Mouse (Mus musculus): ENCODE results near the gene Mrps27. TPM values are rescaled to one million over a fixed set of nuclear protein-coding genes. Genes with fewer than 3 reads are reported as not detected.

Gene Mrps27
- total RNA-seq, 2 experiments from 2014 or later = 20.1 to 30.7 TPM

DNA sequence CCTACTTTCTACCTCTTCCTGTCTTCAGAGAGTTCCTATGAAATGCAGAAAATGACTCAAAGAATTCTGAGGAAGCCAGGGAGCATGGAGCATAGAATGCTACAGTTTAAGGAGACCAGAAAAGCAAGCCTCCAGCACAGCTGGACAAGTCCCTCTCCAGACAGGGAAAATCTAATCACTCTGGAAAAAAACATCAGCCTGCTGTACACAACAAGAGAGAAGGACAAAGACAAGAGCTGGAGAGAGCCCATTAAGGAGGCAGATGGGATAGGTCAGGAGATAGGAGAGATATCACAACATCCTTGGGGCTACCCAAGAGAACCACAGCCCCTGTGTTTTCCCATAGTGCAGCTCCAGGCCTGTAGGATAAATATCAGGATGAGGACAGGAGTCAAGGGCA is 92.5 kb downstream of the Mrps27 start:
- no peak for ATAC-seq (replicated peaks; ENCODE audit: poor library complexity)

DNA sequence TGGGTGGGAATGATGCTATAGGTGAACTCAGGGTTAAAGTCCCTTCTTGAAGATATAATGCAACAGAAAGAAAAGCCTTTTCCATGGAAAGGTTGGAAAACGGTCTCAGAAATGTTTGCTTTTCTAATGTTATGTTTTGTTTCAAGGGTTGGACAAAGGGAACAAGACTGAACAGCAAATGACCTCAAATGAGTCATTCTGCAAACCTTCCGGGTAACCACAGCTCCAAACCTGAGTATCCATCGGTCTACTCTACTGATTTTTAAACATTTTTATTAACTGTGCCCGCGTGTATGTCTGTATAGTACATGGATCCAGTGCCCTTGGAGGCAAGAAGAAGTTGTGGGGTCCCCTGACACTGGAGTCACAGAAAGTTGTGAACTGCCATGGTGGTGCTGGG is 94.8 kb downstream of the Mrps27 start:
- no peak for ATAC-seq (replicated peaks; ENCODE audit: poor library complexity)

DNA sequence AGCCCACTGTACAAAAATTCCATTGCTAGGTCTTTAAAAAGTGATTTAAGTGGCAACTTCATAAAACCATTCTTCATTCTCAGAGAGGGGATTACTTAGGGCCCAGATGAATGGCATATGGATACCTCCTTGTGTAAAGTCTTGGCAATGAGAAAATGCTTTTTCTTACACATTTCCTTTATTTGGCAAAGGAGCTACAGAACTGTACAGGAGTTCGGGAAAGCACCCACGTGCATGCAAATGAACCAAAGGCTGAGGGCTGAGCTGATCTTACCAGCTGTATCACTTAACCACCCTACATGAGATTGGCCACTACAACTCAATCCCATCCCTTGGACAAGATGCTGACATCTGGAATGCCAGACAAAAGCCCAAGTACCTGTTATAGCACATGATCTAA is 95.6 kb downstream of the Mrps27 start:
- no peak for ATAC-seq (replicated peaks; ENCODE audit: poor library complexity)

DNA sequence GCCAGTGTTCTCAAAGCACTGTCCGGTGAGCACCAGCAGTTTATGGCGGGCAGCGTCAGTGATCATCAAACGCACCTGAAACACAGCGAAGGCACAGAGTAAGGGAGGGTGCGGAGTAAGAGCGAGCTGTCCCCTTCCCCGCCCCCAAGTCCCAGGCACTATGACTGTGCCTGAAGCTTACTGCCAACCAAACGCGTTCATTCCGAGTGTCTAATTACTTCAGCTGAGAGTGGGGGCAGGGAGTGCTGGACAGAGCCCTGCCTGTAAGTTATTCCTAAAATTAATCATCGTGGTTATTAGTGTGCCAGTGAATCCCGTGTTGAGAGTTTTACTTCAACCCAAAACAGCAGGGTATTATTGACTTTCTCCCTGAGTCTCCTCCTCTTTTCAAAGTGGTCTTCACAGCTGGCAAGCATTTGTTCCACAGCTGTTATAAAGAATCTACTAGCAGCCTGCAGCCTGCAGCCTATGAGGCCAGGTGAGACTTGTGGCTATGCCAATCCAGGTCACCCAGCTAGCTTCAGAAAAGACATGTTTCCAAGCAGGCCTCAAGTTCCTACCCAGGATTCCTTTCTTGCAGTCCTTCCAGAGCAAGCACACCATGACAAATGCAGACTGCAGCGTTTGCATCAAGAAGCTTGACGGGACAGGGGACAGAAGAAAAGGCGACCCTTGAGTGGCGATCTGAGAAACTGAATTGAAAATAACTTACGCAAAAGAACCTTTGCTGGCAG is 97.3 kb downstream of the Mrps27 start:
- no peak for ATAC-seq (replicated peaks; ENCODE audit: poor library complexity)

DNA sequence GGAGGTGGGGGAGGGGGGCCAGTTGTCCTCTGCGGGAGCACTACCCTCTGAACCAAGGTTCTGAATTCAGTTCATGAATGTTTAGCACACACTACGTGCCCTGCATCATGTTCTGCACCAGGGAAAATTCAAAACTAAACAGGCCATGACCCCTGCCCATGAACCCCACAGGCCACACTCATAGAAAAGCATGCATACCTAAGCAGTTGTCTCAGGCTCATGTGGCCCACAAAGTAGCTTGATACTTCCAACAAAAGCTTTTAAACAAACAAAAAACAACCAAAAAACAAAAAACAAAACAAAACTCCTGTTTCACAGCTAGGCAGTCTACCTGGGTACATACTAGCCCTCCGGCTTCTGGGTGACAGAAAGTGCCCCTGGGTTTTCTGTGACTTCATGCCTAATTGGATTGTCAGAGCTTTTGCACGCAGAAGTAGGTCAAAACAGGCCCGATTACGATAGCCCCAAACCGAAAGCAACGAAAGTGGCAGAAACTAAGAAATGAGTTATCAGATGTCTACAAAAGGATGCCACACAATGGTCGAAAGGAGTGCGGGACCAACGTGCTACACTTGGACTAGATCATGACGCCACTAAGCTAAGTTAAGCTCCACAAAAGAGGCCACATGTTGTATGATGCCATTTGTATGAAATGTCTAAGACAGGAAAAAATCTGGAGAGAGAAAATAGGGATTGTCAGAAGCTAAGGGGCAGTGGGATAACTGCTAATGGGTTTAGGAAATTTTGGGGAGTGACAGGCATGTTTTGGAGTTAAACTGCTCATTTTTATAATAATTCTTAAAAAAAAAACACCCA is 98.1 kb downstream of the Mrps27 start:
- ATAC-seq (replicated peaks; ENCODE audit: poor library complexity) = no peak

DNA sequence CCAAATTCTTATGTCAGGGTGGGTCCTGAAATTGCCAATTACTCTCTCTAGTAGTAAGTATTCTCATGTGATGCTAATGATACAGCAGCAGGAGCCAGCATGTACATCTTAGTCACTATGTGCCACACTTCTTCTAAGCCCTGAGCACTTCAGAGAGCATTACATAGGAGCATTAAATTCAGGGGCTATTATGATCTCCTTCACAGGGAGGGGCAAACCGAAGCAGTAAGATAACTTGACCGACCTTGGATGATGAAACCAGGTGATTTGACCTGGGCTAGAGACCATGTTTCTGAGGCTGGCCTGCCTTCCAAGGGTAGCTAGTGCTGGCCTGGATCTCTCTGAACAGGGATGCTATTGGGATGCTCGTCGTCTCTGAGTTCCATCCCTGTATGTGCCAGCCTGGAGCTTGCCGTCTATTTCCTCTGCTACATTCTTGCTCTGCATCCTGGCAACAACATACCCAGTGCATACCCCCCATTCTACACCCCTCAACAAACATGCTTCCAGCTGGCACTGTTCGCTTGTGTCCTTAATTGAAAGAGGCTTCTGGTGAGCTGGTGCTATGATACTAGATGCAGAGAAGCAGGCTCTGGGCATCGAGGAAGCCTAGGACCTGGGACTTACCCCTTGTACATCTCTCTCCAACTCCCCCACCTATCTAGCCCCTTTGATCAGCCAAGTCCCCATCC is 99.0 kb downstream of the Mrps27 start:
- no peak for ATAC-seq (replicated peaks; ENCODE audit: poor library complexity)

DNA sequence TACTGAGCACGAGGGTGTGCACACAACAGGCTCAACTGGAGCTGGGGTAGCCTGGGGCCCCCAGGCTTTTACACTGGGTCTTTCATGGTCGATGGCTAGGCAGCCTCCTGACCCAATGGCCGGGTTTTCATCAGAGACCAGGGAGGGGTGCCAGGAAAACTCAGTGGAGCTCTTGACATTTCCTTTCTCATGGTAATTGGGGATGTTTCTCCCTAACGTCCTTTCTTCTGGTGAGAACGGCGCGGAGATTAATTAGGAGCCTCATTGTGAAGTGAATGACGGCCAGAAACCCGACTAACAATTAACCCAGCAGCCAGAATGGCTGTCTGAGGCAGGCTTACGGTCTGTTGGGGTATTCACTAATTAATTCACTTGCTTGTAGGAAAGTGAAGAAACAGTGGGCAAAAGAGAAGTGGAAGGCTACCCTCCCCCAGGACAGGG is 99.9 kb downstream of the Mrps27 start:
- ATAC-seq (replicated peaks; ENCODE audit: poor library complexity) = no peak

DNA sequence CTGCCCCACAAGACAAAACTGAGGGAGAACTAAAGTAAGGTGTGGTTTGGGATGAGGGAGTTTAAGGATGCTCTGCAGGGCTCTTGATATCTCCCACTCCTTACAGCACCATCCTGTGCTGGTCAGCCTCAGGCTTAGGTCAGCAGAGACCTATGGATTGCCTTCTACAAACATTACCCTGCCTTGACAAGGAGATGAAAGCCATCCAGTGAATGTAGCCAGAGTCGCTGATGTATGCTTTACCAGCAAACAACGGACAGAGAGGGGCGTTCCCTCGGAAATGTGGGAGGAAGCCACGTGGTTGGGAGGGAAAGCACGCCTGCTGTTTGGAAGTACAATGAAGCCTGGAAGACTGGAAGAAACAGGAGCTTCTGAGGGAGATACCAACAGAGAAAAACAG is 100.3 kb downstream of the Mrps27 start:
- ATAC-seq (replicated peaks; ENCODE audit: poor library complexity) = no peak

DNA sequence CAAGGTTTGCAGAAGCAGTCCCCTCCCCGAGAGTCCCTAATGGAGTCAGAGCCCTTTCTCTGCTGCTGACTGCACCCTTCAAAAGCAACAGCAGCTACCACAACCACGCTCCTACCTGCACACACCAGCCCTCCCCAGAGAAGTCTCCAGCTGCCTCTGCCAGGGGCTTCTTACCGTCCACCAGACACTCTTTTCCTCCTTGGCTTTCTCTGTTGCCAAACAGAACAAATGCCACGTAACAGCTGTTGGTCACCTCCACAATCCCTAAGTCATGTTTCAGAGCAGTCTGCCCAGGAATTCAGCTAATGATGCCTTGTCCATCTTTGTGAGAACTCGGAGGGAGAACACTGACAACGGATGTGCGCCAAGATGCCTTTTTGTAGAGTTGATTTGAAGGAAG is 102.4 kb downstream of the Mrps27 start:
- no peak for ATAC-seq (replicated peaks; ENCODE audit: poor library complexity)

DNA sequence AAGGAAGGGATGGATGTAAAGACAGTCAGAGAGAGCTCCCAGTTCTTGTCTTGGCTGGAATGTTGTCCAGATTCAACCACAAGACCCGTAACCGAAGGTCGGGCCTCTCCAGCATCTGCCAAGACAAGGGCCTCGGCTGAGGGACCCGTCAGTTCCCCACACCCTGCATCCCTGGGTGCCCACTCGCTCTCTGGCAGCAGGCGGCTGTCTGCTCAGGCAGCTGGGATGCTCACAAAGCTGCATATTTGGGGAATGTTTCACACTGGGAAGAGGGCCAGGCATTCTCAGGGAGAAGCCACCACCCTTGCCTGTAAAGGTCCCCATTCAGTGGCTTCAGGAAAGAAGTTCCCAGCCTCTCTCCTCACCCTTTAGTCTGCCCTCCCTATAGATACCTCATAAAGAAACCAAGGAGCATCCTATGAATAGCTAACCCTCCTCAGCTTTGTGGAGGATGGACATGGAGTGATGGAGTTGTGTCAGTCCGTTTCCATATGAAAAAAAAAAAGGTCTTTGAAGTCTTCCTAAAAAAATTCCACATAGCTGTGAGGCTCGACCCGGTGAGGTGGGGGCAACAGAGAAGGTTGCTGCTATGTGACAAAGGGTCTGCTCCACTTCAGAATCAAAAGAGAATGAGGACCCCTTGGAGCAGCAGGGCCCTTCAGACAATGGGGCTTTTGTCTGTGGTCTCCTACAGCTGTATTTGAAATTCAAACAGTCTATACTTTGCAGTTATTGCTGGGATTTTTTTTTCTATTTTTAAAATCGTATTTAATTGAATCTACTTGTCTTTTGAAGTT is 103.0 kb downstream of the Mrps27 start:
- no peak for ATAC-seq (replicated peaks; ENCODE audit: poor library complexity)

DNA sequence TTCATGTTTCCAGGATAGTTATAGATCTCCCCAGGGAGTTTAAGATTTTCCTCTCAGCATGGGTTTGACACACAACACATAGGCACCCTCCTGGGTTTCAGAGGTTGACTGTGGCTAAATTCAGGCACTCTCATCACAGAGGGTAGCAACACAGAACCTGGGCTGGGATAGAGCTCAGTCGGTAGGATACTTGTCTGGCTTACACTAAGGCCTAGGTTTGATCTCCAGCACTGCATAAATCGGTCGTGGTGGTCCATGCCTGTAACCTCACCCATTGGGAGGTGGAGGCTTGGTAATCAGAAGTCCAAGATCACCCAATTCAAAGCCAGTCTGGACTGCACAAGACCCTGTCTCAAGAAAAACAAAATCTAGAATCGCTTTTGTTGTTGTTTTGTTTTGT is 103.7 kb downstream of the Mrps27 start:
- no peak for ATAC-seq (replicated peaks; ENCODE audit: poor library complexity)

DNA sequence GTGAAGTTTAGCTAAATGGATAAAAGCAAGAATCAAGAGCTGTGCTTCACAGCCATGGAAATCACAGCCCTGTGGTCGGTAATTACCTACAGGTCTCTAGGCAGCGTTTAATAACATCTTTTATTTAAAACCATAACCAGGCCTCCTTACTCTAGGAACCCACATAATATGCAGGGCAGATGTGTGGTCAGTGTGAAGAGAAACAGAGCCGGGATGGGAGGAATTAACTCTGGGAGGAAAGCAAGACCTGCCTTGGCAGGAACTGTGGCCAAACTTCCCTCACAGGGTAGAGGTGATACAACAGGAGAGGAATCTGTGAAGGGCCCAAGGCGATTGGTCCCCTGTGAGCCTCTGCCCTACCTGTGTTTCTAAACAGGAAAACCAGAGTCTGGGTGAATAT is 105.0 kb downstream of the Mrps27 start:
- ATAC-seq (replicated peaks; ENCODE audit: poor library complexity) = no peak

DNA sequence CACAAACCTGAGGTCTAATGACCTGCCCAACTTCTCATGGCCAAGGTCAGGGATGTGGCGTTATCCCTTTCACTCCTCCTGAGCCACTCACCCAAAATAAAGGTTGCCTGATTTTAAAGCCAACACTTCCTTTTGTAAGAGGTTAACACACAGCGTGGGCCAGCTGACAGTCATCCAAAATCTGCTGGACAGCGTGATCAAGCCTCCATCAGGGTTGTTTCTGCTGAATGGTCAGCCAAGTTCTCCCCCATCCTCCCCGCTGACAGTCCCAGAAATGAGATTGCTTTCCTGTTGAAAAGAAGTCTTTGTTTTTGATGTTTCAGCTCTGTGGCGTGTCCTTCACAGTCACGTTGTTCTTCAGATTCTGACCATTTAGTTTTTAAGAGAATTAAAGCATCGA is 106.2 kb downstream of the Mrps27 start:
- no peak for ATAC-seq (replicated peaks; ENCODE audit: poor library complexity)

DNA sequence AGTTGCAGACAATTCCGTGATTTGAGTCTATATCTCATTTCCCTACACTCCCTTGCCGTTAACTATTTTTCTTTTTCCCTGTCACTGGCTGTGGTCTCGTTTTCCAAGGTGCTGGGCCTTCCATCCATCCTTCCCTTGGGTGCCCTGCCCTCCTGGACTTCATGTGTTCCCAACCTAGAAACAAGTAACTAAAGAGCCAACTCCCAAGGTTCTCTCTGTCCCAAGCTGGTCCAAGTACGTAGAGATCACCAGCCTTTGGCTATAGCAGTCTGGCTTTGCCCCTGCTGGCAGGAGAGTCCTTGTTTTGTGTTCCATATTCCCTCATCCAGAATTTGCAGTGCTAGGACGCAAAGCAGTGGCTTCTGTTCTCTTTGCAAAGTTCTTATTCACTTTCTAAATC is 106.7 kb downstream of the Mrps27 start:
- no peak for ATAC-seq (replicated peaks; ENCODE audit: poor library complexity)

DNA sequence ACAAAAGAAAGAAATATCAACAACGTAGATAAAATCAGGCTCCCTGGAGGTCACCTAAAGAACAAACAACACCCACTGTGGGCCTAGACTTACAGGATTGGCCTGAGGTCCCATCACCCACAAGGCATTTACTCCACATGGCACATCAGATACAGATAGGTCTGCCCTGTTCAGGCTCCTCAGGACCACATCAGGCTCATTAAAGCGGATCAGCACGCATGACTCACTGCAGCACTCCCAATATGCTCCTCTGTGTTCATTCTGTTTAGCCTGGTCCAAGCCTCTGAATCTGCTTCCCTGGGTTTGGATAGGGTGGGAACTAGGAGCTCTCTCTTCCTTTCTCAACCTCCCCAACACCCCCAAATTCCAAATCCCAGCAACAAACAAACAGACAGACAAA is 107.9 kb downstream of the Mrps27 start:
- ATAC-seq (replicated peaks; ENCODE audit: poor library complexity) = no peak

DNA sequence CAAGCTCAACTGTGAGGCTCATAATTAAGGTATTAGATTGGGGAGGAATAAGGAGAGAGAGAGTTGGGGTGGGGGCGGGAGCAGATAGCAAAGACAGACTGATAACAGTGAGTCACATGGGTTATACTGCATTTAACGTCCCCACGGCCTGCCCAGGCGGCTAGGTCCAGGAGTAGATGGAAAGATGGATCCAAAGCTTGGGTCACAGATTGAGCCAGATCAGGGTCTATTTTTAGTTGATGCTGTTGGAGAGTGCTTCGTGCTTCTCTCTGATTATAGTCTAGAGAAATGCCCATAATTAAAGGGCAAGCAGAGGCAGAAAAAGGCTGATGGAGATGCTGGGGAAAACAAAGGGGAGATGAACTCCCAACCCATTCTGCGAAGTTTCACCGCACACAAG is 110.4 kb downstream of the Mrps27 start:
- ATAC-seq (replicated peaks; ENCODE audit: poor library complexity) = no peak

DNA sequence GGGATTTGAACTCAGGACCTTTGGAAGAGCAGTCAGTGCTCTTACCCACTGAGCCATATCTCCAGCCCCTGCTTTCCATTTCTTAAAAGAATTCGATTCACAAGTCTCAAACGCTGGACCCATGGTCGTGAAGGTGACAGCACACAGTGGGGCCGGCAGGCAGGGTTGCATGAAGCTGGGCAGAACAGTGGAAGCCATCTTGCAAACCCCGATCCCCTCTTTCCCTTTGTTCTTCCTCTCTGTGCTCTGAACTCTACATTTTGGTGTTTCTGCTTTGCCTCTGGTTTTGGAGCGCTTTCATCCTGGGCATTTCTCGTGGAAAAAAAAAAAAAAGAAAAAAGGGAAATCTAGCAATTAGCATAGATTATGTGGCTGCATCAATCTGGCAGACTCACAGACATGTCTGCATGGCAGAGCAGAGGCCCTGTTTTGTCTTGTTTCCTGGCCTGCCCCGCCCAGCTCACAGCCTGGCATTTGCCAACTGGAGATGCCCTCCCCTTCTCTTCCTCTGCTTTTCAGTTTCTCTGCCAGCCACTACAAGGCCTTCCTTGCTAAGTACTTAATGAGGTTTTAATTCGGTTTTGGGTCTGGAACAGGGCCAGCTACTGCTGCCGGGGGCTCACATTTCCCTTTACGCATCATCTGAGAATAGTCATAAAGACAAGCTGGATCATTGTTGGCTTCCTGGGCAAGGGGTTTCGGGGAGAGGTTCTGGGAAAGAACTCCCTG is 114.2 kb downstream of the Mrps27 start:
- ATAC-seq (replicated peaks; ENCODE audit: poor library complexity) = no peak

DNA sequence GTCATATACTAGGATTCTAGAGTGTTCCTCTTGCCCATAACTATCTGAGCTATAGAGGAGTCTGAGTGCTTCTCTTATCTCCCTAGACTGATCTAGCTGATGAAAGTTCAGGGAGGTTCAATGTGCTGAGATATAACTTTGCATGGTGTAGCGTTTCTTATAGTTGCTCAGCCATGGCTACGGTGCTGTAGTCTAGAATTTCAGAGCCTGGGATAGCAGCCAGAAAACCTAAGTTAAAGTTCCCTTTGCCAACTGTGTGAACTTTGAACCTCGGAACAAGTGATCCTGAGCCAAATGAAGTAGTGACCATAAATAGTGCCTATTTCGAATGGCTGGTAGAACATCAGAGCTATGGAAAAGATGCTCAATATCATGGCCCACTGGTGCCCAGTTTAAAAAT is 115.0 kb downstream of the Mrps27 start:
- ATAC-seq (replicated peaks; ENCODE audit: poor library complexity) = no peak

DNA sequence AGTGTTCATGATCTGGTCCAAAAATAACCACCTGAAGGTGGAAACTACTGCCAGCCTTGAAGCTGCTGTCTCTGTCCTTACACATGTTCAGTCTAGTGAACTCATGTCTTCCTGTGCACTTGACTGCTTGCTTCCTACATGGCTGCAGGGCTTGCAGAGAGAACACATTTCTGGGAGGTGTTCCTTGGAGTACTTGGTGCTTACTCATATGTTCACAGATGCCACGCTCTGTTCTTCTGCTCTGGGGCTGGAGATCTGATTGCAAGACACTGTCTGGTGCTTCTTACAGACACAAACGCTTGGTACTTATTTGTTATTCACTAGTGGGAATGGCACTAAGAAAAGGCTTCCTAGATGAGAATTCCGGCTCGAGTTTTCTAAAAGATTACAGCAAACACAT is 117.3 kb downstream of the Mrps27 start:
- ATAC-seq (replicated peaks; ENCODE audit: poor library complexity) = no peak

DNA sequence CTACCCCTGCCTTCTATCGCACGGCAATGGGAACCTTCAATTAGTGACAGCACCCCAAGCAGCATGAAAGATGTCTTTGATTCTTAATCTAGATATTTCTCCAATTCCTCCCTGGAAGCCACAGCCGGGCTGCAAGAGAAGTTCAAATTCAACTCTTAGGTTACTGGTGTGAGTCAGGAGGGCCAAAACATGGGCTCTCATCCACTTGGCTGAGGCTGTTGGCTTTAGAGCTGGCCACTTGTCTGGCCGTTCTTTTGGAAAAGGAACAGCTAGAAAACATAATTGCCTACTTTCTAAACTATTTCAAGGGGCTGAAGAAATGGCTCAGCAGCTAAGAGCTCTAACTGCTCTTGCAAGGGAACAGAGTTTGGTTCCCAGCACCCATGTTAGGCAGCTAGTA is 120.0 kb downstream of the Mrps27 start:
- ATAC-seq (replicated peaks; ENCODE audit: poor library complexity) = no peak
